Mouse (Mus musculus) heart, embryonic 11.5 days (tissue): Measurements from ENCODE around the gene Ecm2. TPM values are rescaled to one million over a fixed set of nuclear protein-coding genes. Genes with fewer than 3 reads are reported as not detected.
A peak's percentile ranks its signal among the peaks of the same experiment; 100 is the strongest.

Experiments
- ATAC-seq: fragments of 200-750 bp; cut with Nextera tagmentation; replicated peaks from 2 replicates; pipeline ENCODE4 v1.8.0; 2017; ENCODE audit warnings: moderate library complexity; ENCODE audit not compliant: insufficient number of reproducible peaks, low FRiP score, low TSS enrichment
- H3K27ac ChIP-seq: fragments of 300-500 bp; sonication (generic); 2 replicates; pipeline ENCODE4 v1.5.1; 2014; ENCODE audit warnings: mild to moderate bottlenecking, low read depth, low read length
- H3K27me3 ChIP-seq: fragments of 300-500 bp; sonication (generic); 2 replicates; pipeline ENCODE4 v1.6.1; 2014; ENCODE audit warnings: mild to moderate bottlenecking, low read length, mixed read lengths; ENCODE audit not compliant: control insufficient read depth, insufficient read depth
- H3K36me3 ChIP-seq: fragments of 300-500 bp; sonication (generic); 2 replicates; pipeline ENCODE4 v1.6.1; 2014; ENCODE audit warnings: mild to moderate bottlenecking, low read length, moderate library complexity, mixed read lengths; ENCODE audit not compliant: control insufficient read depth, insufficient read depth
- H3K4me1 ChIP-seq: fragments of 300-500 bp; sonication (generic); 2 replicates; pipeline ENCODE4 v1.6.1; 2014; ENCODE audit warnings: low read length; ENCODE audit not compliant: control insufficient read depth, insufficient read depth
- H3K4me2 ChIP-seq: fragments of 300-500 bp; sonication (generic); 2 replicates; pipeline ENCODE4 v1.6.1; 2014; ENCODE audit warnings: mild to moderate bottlenecking, moderate library complexity
- H3K4me3 ChIP-seq: fragments of 300-500 bp; sonication (generic); 2 replicates; pipeline ENCODE4 v1.5.1; 2014; ENCODE audit warnings: low read depth, low read length
- H3K9ac ChIP-seq: fragments of 300-500 bp; sonication (generic); 2 replicates; pipeline ENCODE4 v1.6.1; 2014; ENCODE audit warnings: mild to moderate bottlenecking, low read depth, low read length, moderate library complexity
- H3K9me3 ChIP-seq: fragments of 300-500 bp; sonication (generic); replicated peaks from 2 replicates; pipeline ENCODE4 v1.6.1; 2016; ENCODE audit warnings: low read length; ENCODE audit not compliant: control insufficient read depth
- WGBS: fragments of 180-500 bp; shearing (Covaris S2); extraction: QIAGEN DNeasy Blood & Tissue Kit; methylation state at CpG from one replicate; pipeline ENCODE4 v1.1.7; 2014; ENCODE audit not compliant: insufficient replicate concordance; 5-methylcytosine and 5-hydroxymethylcytosine counted together
- polyA plus RNA-seq: library from polyadenylated mRNA; unstranded; fragments of >200 nt; fragmentation: Nextera tagmentation; extraction: Ambion mirVana; gene quantifications from 2 replicates; pipeline ENCODE4 v1.2.1, GENCODE M21; 2014

The Ecm2 gene
- polyA plus RNA-seq, 1 experiment from 2014 or later = 1.8 TPM

DNA sequence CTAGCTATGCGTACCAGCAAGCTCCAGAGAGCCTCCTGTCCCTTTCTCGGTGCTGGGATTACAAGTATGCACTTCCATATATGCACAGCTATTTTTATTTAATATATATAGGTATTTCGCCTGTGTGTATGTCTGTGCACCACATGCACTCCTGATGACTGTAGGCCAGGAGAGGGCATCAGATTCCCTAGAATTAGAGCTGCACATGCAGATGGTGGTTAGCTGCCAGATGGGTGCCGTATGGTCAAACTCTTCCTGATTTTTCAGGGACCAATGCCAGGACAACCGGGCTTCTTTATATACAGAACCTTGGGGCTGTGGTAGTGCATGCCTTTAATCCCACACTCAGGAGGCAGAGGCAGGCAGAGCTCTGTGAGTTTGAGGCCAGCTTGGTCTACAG is 35.6 kb upstream of the Ecm2 start:
- Histone ChIP-seq H3K9me3 (no peaks in the 10 kb centered on the region), H3K27ac (no peak overlapping the region), H3K36me3 (peaks cover 5% of the 10 kb centered on the region; the same call in 1 of the 2 replicates), H3K9ac (no peak overlapping the region), H3K4me1 (no peaks in the 10 kb centered on the region), H3K4me2 (no peak overlapping the region), H3K27me3 (no peaks in the 10 kb centered on the region), H3K4me3 (no peak overlapping the region)
- ATAC-seq = no peak
- 87% methylated on average over 5 of the region's 5 CpGs for WGBS

DNA sequence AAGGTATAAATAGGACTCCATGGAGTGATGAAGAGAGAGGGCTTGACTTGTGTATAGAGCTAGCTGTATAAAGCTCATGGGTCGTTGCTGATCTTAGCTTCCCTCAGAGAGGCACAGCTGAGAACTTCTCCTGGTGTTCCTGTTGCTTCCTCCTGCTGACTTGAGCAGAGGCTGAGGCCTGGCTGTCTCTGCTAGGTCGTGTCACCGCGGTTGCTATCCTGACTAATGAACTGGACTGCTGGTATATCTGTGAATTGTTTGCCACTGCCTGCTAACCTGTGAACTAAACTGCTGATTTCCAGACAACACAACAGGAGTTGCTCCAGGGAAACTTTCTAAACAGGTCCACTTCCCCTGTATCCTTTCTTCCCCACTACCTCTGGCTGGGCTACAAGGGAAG is 34.3 kb upstream of the Ecm2 start:
- Histone ChIP-seq H3K27ac (no peak overlapping the region), H3K27me3 (no peaks in the 10 kb centered on the region), H3K4me1 (no peaks in the 10 kb centered on the region), H3K36me3 (peaks cover 2% of the 10 kb centered on the region; the same call in 1 of the 2 replicates), H3K4me2 (no peak overlapping the region), H3K9me3 (no peaks in the 10 kb centered on the region), H3K9ac (no peak overlapping the region), H3K4me3 (no peak overlapping the region)
- WGBS = 77% methylated on average over 4 of the region's 4 CpGs
- ATAC-seq = no peak

DNA sequence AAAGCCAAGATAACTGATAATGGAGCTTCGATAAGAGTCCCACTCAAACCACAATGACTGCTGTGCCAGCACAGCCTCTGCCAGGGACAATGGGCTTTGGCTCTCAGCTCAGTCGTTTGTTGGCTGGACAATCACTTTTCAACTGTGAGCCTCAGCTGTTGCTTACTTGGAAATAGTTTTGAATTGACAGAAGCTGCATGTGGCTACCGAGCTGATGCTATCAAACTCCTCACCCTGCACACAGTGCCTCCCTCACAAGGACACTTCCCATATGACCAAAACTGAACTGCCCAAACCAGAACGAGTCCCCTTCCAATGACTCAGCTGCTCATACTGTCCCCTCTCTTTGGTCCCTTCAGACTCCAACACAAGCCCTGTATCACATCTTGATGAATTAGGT is 33.8 kb upstream of the Ecm2 start:
- no peaks in the 10 kb centered on the region for H3K4me1 ChIP-seq
- H3K36me3 ChIP-seq = no peaks in the 10 kb centered on the region
- no peak overlapping the region for H3K27ac ChIP-seq
- no peak overlapping the region for H3K9ac ChIP-seq
- H3K27me3 ChIP-seq = no peaks in the 10 kb centered on the region
- no peak for ATAC-seq
- WGBS = 78% methylated on average over 4 of the region's 4 CpGs
- no peak overlapping the region for H3K4me3 ChIP-seq
- no peak overlapping the region for H3K4me2 ChIP-seq
- no peaks in the 10 kb centered on the region for H3K9me3 ChIP-seq

DNA sequence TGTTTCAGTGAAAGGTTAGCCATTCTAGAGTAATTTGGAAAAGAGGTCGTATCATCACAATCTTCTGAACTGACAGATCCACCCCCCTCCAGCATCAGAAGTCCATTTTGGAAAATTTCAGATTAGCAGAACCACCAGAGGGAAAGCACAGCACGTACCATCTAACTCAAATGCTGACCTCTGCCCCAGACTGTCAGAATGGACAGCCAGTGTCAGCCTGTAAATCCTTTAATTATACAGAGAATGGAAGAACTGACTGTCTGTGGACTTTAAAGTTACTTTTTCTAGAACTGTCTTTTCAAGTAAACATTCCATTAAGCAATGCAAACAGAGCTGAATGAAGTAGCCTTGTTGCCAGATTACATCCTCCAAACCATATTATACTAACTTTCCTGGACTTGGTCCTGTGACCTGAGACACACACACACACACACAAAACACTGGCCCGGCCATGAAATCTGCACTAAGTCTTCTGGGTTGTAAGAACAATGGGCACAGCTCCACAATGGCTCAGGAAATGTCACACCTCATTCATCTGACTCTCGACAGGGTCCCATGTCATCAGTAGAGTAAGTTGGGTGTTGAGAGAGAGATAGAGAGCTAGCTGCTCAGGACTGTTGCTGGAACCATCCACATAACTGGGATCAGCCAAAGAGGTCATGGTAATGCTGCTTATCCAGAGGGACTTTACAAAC is 32.5 kb upstream of the Ecm2 start:
- Histone ChIP-seq H3K4me1 (no peaks in the 10 kb centered on the region), H3K27ac (no peak overlapping the region), H3K4me3 (no peak overlapping the region), H3K36me3 (no peaks in the 10 kb centered on the region), H3K4me2 (no peak overlapping the region), H3K9ac (no peak overlapping the region), H3K27me3 (no peaks in the 10 kb centered on the region), H3K9me3 (no peaks in the 10 kb centered on the region)
- WGBS = 59% methylated on average over 4 of the region's 4 CpGs
- no peak for ATAC-seq

DNA sequence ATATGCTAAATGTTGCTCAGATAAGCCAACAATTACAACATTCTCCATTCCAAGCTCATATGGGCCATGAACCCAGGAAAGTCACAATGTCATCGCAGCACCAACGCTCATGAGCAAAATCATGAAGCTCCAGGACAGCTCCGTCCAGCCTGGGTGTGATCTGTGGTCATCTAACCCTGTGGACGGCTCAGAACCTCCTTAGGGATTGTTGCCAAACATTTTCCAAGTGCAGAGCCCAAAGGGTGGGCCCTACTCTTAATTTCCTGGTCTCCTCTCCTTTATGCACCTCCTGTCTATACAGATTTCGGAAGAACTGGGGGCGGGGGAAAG is 32.0 kb upstream of the Ecm2 start:
- Histone ChIP-seq H3K4me3 (no peak overlapping the region), H3K4me1 (no peaks in the 10 kb centered on the region), H3K36me3 (no peaks in the 10 kb centered on the region), H3K27ac (no peak overlapping the region), H3K9me3 (no peaks in the 10 kb centered on the region), H3K27me3 (no peaks in the 10 kb centered on the region), H3K9ac (no peak overlapping the region), H3K4me2 (no peak overlapping the region)
- ATAC-seq = no peak
- WGBS = 89% methylated on average over 6 of the region's 6 CpGs

DNA sequence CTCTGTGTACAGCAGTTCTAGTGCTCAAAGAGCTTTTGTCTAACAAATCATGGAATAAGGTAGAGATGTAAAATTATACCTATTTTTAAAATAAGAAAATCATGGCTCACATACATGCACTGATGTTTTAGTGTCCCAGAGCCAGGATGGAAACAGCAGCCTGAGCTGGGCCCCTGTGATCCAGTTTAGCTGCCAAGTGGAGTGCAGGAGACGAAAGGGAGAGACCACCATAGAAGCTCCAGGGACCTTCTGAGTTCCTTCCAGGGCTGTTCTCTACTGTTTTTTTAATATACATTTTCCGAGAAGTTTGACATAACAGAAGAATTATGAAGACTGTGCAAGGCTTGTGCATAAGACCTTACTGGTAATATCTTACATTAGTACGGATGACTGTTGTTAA is 26.7 kb upstream of the Ecm2 start:
- H3K4me2 ChIP-seq = no peak overlapping the region
- no peak overlapping the region for H3K9ac ChIP-seq
- 84% methylated on average over 3 of the region's 3 CpGs for WGBS
- ATAC-seq = no peak
- no peaks in the 10 kb centered on the region for H3K27me3 ChIP-seq
- peak overlapping the region; percentile 15; the same call in 1 of the 2 replicates for H3K27ac ChIP-seq
- H3K4me1 ChIP-seq = peaks cover 4% of the 10 kb centered on the region; the same call in 1 of the 2 replicates
- H3K9me3 ChIP-seq = no peaks in the 10 kb centered on the region
- no peak overlapping the region for H3K4me3 ChIP-seq
- H3K36me3 ChIP-seq = no peaks in the 10 kb centered on the region

DNA sequence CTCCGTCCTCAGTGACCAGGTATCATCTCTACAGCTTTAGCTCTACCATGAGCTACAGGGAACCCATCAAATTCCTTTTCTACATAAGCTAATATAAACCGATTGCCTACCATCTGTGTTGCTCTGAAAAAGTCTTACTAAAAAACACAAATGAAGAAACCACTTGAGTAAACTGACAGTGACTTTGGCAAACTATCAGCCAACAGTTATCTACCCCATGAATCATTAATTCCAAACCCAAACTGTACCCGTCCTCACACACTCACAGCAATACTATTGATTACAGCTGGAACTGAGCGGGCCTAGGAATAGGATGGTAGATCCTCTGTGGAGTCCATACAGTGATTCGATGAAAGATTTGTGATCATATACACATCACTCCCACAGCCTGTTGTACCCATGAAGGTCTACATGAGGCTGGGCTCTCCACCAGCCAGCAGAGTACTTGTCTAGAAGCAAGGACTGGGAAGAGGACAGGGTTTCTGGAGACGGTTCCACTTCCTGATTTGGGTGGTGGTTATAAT is 25.7 kb upstream of the Ecm2 start:
- Histone ChIP-seq H3K4me2 (no peak overlapping the region), H3K4me1 (peaks cover 4% of the 10 kb centered on the region; the same call in 1 of the 2 replicates), H3K27me3 (no peaks in the 10 kb centered on the region), H3K9me3 (no peaks in the 10 kb centered on the region), H3K27ac (no peak overlapping the region), H3K4me3 (no peak overlapping the region), H3K9ac (no peak overlapping the region), H3K36me3 (no peaks in the 10 kb centered on the region)
- WGBS = 90% methylated on average over 6 of the region's 6 CpGs
- no peak for ATAC-seq

DNA sequence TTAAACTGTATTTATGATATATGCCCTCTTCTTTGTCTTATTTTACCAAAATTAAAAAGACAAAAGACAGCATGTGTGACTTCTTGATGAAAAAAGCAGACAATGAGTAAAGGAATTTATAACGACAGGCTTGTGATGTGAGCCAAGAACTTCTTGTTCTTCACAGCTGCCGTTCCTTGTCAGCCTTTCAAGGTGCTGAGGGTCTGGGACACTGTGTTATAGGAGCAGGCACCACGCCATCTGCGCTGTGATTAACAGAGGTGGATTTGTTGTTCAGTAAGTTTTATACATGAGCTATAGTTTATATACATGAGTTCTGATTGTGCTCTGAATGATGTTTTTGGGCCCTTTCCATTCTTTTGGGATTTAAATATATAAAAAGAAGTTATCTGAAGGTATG is 25.2 kb upstream of the Ecm2 start:
- H3K27me3 ChIP-seq = no peaks in the 10 kb centered on the region
- H3K27ac ChIP-seq = no peak overlapping the region
- WGBS = 80% methylated on average over 4 of the region's 4 CpGs
- peaks cover 4% of the 10 kb centered on the region; the same call in 1 of the 2 replicates for H3K4me1 ChIP-seq
- no peak for ATAC-seq
- no peaks in the 10 kb centered on the region for H3K9me3 ChIP-seq
- no peak overlapping the region for H3K9ac ChIP-seq
- no peak overlapping the region for H3K4me2 ChIP-seq
- no peaks in the 10 kb centered on the region for H3K36me3 ChIP-seq
- no peak overlapping the region for H3K4me3 ChIP-seq

DNA sequence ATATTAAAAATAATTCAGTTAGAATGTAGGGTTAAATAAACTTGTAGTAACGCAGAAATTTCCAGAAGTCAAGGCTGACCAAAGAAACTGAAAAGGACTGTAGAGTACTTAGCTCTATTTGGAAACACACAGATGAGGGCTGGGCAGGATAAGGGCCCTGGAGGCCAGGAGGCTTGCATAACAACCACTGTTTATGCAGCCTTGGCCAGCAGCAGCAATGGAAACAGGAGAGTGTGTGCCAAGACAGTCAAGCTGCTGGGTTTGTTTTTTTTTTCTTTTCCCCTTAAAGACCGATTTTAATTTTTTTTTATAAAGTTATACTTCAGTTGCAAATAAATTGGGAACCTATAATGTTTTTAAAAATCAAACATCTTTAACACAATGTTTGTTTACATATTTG is 24.6 kb upstream of the Ecm2 start:
- Histone ChIP-seq H3K36me3 (no peaks in the 10 kb centered on the region), H3K4me1 (peaks cover 4% of the 10 kb centered on the region; the same call in 1 of the 2 replicates), H3K27ac (no peak overlapping the region), H3K4me3 (no peak overlapping the region), H3K9ac (no peak overlapping the region), H3K4me2 (no peak overlapping the region), H3K27me3 (no peaks in the 10 kb centered on the region), H3K9me3 (no peaks in the 10 kb centered on the region)
- peak; percentile 72; the same call in 1 of the 2 replicates for ATAC-seq
- WGBS = 63% methylated on average over 2 of the region's 2 CpGs
